Mouse (Mus musculus) neural tube, embryonic 13.5 days (tissue): ENCODE results near the gene Kcnh5. TPM values are rescaled to one million over a fixed set of nuclear protein-coding genes. Genes with fewer than 3 reads are reported as not detected.
A peak's percentile ranks its signal among the peaks of the same experiment; 100 is the strongest.

Experiments used
- ATAC-seq: fragments of 200-750 bp; cut with Nextera tagmentation; 2 replicates; pipeline ENCODE4 v1.8.0; 2017; ENCODE audit warnings: low read depth, mild to moderate bottlenecking, moderate TSS enrichment, moderate library complexity
- H3K27ac ChIP-seq: fragments of 300-500 bp; sonication (generic); replicated peaks from 2 replicates; pipeline ENCODE4 v1.5.1; 2015; ENCODE audit warnings: moderate library complexity, mild to moderate bottlenecking, inconsistent platforms
- H3K27me3 ChIP-seq: fragments of 300-500 bp; sonication (generic); 2 replicates; pipeline ENCODE4 v1.6.1; 2015; ENCODE audit warnings: mild to moderate bottlenecking, inconsistent platforms
- H3K36me3 ChIP-seq: fragments of 300-500 bp; sonication (generic); 2 replicates; pipeline ENCODE4 v1.6.1; 2015; ENCODE audit warnings: mild to moderate bottlenecking, inconsistent platforms
- H3K4me1 ChIP-seq: fragments of 300-500 bp; sonication (generic); replicated peaks from 2 replicates; pipeline ENCODE4 v1.6.1; 2015; ENCODE audit warnings: inconsistent platforms
- H3K4me2 ChIP-seq: fragments of 300-500 bp; sonication (generic); 2 replicates; pipeline ENCODE4 v1.6.1; 2015; ENCODE audit warnings: inconsistent platforms, mild to moderate bottlenecking, moderate library complexity
- H3K4me3 ChIP-seq: fragments of 300-500 bp; sonication (generic); 2 replicates; pipeline ENCODE4 v1.5.1; 2015; ENCODE audit warnings: mild to moderate bottlenecking, inconsistent platforms
- H3K9ac ChIP-seq: fragments of 300-500 bp; sonication (generic); 2 replicates; pipeline ENCODE4 v1.6.1; 2015; ENCODE audit warnings: moderate library complexity, mild to moderate bottlenecking, inconsistent platforms
- H3K9me3 ChIP-seq: fragments of 300-500 bp; sonication (generic); 2 replicates; pipeline ENCODE4 v1.6.1; 2016; ENCODE audit warnings: inconsistent platforms
- WGBS: fragments of 180-500 bp; shearing (Covaris S2); methylation state at CpG from one replicate; pipeline ENCODE4 v1.1.7; 2015; 5-methylcytosine and 5-hydroxymethylcytosine counted together
- polyA plus RNA-seq: library from polyadenylated mRNA; unstranded; fragments of >200 nt; fragmentation: Nextera tagmentation; extraction: Ambion mirVana; gene quantifications from 2 replicates; pipeline ENCODE4 v1.2.1, GENCODE M21; 2015

The Kcnh5 gene
- polyA plus RNA-seq, 1 experiment from 2014 or later: 4.1 TPM

DNA sequence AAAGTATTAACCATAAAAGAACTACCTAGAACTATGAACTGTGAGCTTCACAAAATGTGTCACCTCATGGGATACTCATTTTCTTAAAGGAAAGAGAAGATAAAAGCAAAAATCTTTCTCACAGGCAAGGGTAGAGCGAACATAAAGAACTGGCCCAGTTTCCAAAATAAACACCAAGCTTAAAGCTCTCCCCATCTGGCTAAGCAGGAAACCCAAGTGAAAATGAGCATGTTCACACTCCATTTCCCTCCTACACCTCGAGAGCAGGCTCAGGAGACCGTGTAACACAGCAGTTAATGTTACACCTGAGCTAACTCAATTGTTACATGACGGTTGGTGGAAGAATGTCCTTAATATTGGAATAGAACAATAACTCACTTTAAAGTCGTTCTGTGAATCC lies 100.0 kb downstream of the Kcnh5 start:
- Histone ChIP-seq H3K9ac (no peak overlapping the region), H3K4me2 (no peak overlapping the region), H3K4me3 (no peak overlapping the region), H3K4me1 (no peaks in the 10 kb centered on the region), H3K27ac (no peak overlapping the region), H3K36me3 (no peaks in the 10 kb centered on the region), H3K9me3 (no peaks in the 10 kb centered on the region), H3K27me3 (no peaks in the 10 kb centered on the region)
- ATAC-seq: no peak
- 63% methylated on average over 5 of the region's 5 CpGs for WGBS

GRCm38 (mm10) chr12:75071043-75071442 lies 106.1 kb downstream of the Kcnh5 start:
- Histone ChIP-seq H3K27me3 (no peaks in the 10 kb centered on the region), H3K4me1 (no peaks in the 10 kb centered on the region), H3K27ac (no peak overlapping the region), H3K9ac (no peak overlapping the region), H3K4me3 (no peak overlapping the region), H3K36me3 (no peaks in the 10 kb centered on the region), H3K9me3 (no peaks in the 10 kb centered on the region), H3K4me2 (no peak overlapping the region)
- ATAC-seq: no peak
- 98% methylated on average over 2 of the region's 2 CpGs for WGBS

- Histone ChIP-seq H3K36me3 (no peaks in the 10 kb centered on the region), H3K27ac (no peak overlapping the region), H3K9me3 (no peaks in the 10 kb centered on the region)
These were observed 114.6 kb downstream of the Kcnh5 start for GRCm38 (mm10) chr12:75062571-75062970.

DNA sequence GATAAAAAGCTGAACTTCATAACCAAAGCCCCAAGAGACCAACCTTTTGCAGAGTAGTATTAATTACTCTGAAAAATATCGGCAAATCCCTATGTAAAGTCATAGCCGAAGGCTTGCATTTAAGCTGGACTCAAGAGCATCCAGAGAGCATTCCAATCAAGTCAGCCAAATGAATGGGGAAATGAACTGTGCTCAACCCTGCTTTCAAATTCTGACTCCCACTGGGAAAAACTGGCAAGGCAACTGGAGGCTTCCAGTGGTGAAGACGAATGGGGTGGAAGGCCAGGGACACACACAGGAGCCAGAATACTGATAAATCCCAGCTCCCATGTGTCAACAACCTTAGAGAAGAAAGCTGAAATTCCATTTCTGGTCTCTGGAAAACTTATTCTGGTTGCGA lies 115.4 kb downstream of the Kcnh5 start:
- 56% methylated on average over 4 of the region's 4 CpGs for WGBS
- no peak overlapping the region for H3K27ac ChIP-seq
- H3K27me3 ChIP-seq: no peaks in the 10 kb centered on the region
- no peak overlapping the region for H3K4me3 ChIP-seq
- no peak for ATAC-seq
- no peak overlapping the region for H3K4me2 ChIP-seq
- no peak overlapping the region for H3K9ac ChIP-seq
- H3K4me1 ChIP-seq: peaks cover 14% of the 10 kb centered on the region
- no peaks in the 10 kb centered on the region for H3K9me3 ChIP-seq
- H3K36me3 ChIP-seq: no peaks in the 10 kb centered on the region

More at GRCm38 (mm10) chr12:75062571-75062970, 114.6 kb downstream of the Kcnh5 start:
- Histone ChIP-seq H3K4me3 (no peak overlapping the region), H3K4me1 (peaks cover 14% of the 10 kb centered on the region), H3K27me3 (no peaks in the 10 kb centered on the region), H3K4me2 (no peak overlapping the region), H3K9ac (no peak overlapping the region)
- ATAC-seq: no peak

- Histone ChIP-seq H3K4me3 (no peak overlapping the region), H3K4me1 (no peaks in the 10 kb centered on the region), H3K9ac (no peak overlapping the region), H3K36me3 (no peaks in the 10 kb centered on the region), H3K27me3 (no peaks in the 10 kb centered on the region), H3K27ac (no peak overlapping the region), H3K9me3 (no peaks in the 10 kb centered on the region), H3K4me2 (no peak overlapping the region)
- WGBS: 74% methylated on average over 1 of the region's 1 CpGs
- no peak for ATAC-seq
These were observed 123.4 kb downstream of the Kcnh5 start for GRCm38 (mm10) chr12:75053731-75054130.

- H3K36me3 ChIP-seq: no peaks in the 10 kb centered on the region
- no peaks in the 10 kb centered on the region for H3K9me3 ChIP-seq
- 82% methylated on average over 5 of the region's 5 CpGs for WGBS
- H3K9ac ChIP-seq: no peak overlapping the region
- no peak overlapping the region for H3K4me3 ChIP-seq
- H3K27me3 ChIP-seq: no peaks in the 10 kb centered on the region
- H3K27ac ChIP-seq: no peak overlapping the region
- no peak for ATAC-seq
- no peak overlapping the region for H3K4me2 ChIP-seq
- H3K4me1 ChIP-seq: peaks cover 10% of the 10 kb centered on the region
These were observed 140.4 kb downstream of the Kcnh5 start for GRCm38 (mm10) chr12:75036694-75037093.

DNA sequence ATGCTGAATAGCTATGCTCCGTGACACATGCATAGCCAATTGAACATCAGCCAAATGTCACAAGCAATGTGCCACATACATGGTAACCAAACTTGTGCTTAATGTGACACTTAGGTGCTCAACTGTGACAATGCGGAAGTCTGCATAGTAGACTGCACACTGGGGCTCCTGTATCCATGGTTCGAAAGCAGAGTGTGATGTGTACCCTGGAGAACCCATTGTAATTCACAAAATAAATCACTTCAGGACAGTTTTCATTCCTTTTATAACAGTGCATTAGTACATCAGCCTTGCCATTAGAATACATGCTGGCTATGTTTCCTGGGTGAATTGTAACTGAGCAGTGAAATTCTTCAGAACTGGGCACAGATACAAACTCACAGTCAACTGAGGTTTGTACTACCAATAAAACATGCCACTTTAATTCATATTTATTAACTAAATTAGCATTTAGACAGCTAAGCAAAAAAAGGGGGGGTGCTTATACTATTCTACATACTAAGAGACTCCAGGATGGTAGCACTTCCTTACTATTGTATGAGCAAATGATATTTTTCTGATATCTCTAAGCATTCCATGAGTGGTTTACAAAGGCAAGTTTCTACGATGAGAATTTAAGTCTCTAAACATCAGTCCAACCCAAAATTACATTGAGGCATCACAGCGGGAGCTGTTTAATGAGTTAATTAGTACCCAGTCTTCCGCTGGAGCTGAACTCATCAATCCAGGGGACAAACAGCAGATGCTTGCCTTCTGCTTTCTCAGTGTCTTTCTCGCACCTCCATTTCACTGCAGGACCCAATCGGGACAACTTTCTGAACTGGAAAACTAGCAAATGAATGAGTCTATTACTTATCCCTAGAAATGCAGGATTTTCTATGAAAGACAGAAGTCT lies 144.9 kb downstream of the Kcnh5 start:
- H3K4me3 ChIP-seq: no peak overlapping the region
- H3K27ac ChIP-seq: no peak overlapping the region; the same call in 1 of the 2 replicates
- no peak overlapping the region for H3K9ac ChIP-seq
- H3K4me2 ChIP-seq: no peak overlapping the region
- H3K36me3 ChIP-seq: no peaks in the 10 kb centered on the region
- H3K4me1 ChIP-seq: peaks cover 14% of the 10 kb centered on the region
- no peaks in the 10 kb centered on the region for H3K27me3 ChIP-seq
- WGBS: 43% methylated on average over 8 of the region's 8 CpGs
- H3K9me3 ChIP-seq: peaks cover 5% of the 10 kb centered on the region; the same call in 1 of the 2 replicates
- ATAC-seq: peak; percentile 87

- Histone ChIP-seq H3K9ac (no peak overlapping the region), H3K4me1 (no peaks in the 10 kb centered on the region), H3K27me3 (no peaks in the 10 kb centered on the region), H3K4me3 (no peak overlapping the region), H3K36me3 (no peaks in the 10 kb centered on the region), H3K9me3 (no peaks in the 10 kb centered on the region), H3K27ac (no peak overlapping the region), H3K4me2 (no peak overlapping the region)
- ATAC-seq: no peak
- 96% methylated on average over 3 of the region's 3 CpGs for WGBS
These were observed 205.9 kb downstream of the Kcnh5 start for GRCm38 (mm10) chr12:74971187-74971586.

DNA sequence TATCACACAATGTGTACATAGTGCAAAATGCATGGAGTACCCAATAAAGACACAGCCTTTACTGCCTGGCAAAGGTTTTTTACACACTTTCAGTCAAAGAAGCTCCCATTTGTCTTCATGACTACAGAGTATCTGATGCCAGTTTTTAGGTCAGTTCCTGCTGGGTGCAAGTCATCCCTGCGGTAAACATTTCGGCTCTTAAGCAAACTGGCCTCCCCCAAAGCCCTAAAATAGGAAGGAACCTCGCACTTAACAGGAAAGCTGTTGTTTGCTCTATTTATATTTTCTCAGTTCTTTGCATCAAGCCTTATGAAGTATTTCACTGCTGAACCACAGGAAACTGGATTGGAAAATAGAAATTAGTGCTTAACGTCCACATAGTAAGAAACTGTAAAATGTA lies 207.7 kb downstream of the Kcnh5 start:
- no peak overlapping the region for H3K9ac ChIP-seq
- no peaks in the 10 kb centered on the region for H3K9me3 ChIP-seq
- 80% methylated on average over 4 of the region's 4 CpGs for WGBS
- no peaks in the 10 kb centered on the region for H3K36me3 ChIP-seq
- H3K4me1 ChIP-seq: no peaks in the 10 kb centered on the region
- H3K27me3 ChIP-seq: no peaks in the 10 kb centered on the region
- H3K4me3 ChIP-seq: no peak overlapping the region
- H3K4me2 ChIP-seq: no peak overlapping the region
- no peak overlapping the region for H3K27ac ChIP-seq
- ATAC-seq: no peak

DNA sequence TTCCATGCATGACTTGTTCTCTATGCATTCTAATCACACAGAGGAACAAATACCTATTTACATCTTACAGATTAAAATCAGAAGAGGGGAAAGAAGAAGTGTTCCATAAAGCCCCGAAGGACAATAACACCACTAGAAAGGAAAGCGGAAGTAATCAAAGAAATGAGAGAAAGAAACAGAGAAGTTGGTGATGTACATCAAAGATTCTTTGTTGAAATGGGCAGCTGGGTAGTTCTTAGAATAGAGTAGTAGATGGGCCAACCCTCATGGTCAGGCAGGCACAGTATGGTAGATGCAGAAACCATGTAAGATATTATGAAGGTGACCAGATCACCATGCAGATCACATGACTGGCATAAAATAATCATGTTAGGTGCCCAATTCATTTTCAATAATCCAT lies 210.9 kb downstream of the Kcnh5 start:
- H3K27ac ChIP-seq: no peak overlapping the region
- no peak for ATAC-seq
- H3K4me2 ChIP-seq: no peak overlapping the region
- no peaks in the 10 kb centered on the region for H3K9me3 ChIP-seq
- H3K9ac ChIP-seq: no peak overlapping the region
- H3K4me3 ChIP-seq: no peak overlapping the region
- H3K27me3 ChIP-seq: no peaks in the 10 kb centered on the region
- H3K36me3 ChIP-seq: no peaks in the 10 kb centered on the region
- 86% methylated on average over 2 of the region's 2 CpGs for WGBS
- H3K4me1 ChIP-seq: no peaks in the 10 kb centered on the region

GRCm38 (mm10) chr12:74952661-74953060 lies 224.5 kb downstream of the Kcnh5 start:
- Histone ChIP-seq H3K4me3 (no peak overlapping the region), H3K4me2 (no peak overlapping the region), H3K36me3 (no peaks in the 10 kb centered on the region), H3K4me1 (peaks cover 21% of the 10 kb centered on the region), H3K27me3 (no peaks in the 10 kb centered on the region), H3K9ac (no peak overlapping the region), H3K27ac (no peak overlapping the region), H3K9me3 (no peaks in the 10 kb centered on the region)
- 82% methylated on average over 2 of the region's 2 CpGs for WGBS
- no peak for ATAC-seq

DNA sequence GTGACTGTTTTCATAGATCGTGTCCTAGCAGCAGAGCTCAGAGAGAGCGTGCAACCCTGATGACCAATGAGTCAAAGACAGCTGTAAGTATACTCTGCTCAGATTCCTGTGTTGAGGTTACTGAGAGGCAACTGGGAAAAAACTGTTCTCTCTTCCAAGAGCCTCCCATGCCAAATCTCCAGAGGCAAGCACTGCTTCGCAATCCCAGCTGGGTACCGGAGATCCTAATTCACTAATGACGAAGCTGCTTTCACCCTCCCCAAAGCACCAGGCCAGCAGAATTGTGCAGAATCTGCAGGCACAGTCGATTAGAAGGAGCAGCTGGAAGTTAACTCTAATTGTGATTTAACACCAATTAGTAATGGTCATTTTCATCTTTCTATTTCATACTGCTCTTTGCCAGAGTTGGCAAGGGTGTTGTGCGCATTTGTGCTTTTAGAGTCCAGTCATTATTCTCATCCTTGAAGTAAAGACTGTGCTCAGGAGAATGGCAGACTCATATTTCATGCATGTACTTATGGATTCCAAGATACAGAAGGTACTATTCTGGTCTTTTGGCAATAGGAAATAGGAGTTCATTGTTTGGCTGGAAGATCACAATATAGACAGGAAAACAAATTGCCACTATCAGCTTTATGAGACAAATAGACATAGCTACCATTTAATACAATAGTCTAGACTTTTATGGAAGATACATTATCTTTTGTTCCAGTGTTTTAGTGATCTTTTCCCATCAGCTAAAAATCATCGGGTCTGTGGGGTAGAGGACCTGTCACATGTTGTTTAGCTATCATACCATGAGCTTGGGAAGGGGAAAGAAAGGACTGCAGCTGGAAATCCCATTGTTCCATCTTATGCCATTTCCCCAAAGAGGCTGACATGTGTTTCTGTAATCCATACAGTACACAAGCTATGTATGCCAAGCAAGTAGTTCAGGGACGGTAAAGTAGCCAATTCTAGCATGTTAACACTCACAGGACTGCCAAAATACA lies 225.7 kb downstream of the Kcnh5 start:
- peak overlapping the region; percentile 13; the same call in 1 of the 2 replicates for H3K4me2 ChIP-seq
- H3K36me3 ChIP-seq: no peaks in the 10 kb centered on the region
- no peaks in the 10 kb centered on the region for H3K9me3 ChIP-seq
- peaks cover 21% of the 10 kb centered on the region for H3K4me1 ChIP-seq
- H3K9ac ChIP-seq: no peak overlapping the region
- peak overlapping the region; percentile 47 for H3K27ac ChIP-seq
- no peak overlapping the region for H3K4me3 ChIP-seq
- H3K27me3 ChIP-seq: no peaks in the 10 kb centered on the region
- peak; percentile 83 for ATAC-seq
- WGBS: 38% methylated on average over 9 of the region's 9 CpGs
